ENCODE assay signal across 24 mouse cellular contexts in the genomic region with DNA sequence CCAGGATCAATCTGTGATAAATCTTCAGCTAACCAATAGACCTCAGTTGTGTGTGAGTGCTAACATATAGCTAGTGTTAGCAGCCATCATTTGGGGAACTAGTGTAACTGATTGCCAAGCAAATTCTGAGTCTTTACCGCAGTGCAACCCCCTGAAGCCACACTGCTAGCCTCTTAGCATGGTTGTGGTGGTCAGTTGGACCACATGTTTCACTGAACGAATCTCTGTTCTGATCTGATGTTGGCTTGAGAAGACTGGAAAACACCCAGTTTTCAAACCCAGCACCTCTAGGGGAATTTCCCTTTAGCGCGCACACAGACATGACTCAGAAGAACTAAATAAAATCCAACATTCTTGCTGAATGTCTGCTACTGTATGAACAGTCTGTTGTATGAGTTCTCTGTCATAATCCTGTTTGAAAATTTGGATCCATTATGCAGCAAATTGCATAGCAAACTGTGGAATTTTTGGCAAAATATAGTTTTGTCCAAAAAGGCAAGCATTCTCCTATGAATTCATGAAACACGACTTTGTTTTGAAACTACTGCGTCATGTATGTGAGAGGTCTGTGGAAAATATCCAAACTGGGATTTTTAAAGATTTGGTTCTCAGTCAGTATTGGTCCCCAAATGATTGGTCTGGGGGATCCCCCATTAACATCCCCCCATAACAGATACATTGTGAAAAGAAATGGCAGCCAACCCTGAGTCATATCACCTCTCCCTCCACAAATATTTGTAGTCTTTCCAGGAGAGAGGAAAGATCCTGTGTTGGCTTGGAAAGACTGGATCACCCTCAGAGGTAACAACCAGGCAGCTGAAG. TPM values are rescaled to one million over a fixed set of nuclear protein-coding genes. Genes with fewer than 3 reads are reported as not detected.
"Had no signal": no experiment of that assay in that cellular context is flagged by ENCODE, and none has a peak within 500 bp of the region (broad histone marks: within the 10 kb centered on the region; RNA-seq: fewer than 3 reads in every experiment).

No protein-coding gene starts in this region.

- H3K36me3 ChIP-seq: heart, embryonic 10.5 days; heart, embryonic 12.5 days; hindbrain, embryonic 10.5 days; hindbrain, embryonic 12.5 days; intestine, embryonic 15.5 days; limb, embryonic 10.5 days; limb, embryonic 12.5 days; liver, embryonic 12.5 days had no signal

- H3K4me3 ChIP-seq: heart, embryonic 10.5 days; heart, embryonic 12.5 days; hindbrain, embryonic 10.5 days; hindbrain, embryonic 12.5 days; intestine, embryonic 15.5 days; layer of hippocampus, adult 2 months; left cerebral cortex, adult 2 months; limb, embryonic 10.5 days; limb, embryonic 12.5 days; liver, embryonic 12.5 days had no signal

- H3K27me3 ChIP-seq: heart, embryonic 12.5 days; hindbrain, embryonic 12.5 days; intestine, embryonic 15.5 days; limb, embryonic 12.5 days; liver, embryonic 12.5 days had no signal

- H3K9me3 ChIP-seq: heart, embryonic 10.5 days; heart, embryonic 12.5 days; hindbrain, embryonic 10.5 days; hindbrain, embryonic 12.5 days; intestine, embryonic 15.5 days; limb, embryonic 10.5 days; limb, embryonic 12.5 days; liver, embryonic 12.5 days had no signal

- H3K27ac ChIP-seq: heart, embryonic 10.5 days; hindbrain, embryonic 10.5 days; hindbrain, embryonic 12.5 days; hindbrain, embryonic 14.5 days; intestine, embryonic 15.5 days; layer of hippocampus, adult 2 months; left cerebral cortex, adult 2 months; limb, embryonic 10.5 days; limb, embryonic 12.5 days; liver, embryonic 12.5 days had no signal

- H3K4me1 ChIP-seq: heart, embryonic 10.5 days; heart, embryonic 12.5 days; hindbrain, embryonic 10.5 days; hindbrain, embryonic 12.5 days; intestine, embryonic 15.5 days; limb, embryonic 10.5 days; limb, embryonic 12.5 days; liver, embryonic 12.5 days had no signal

- DNase-seq: gastrocnemius, postnatal 14 days; heart, adult 18-20 months; heart, postnatal 10 days; heart, postnatal 4 days; kidney, adult 18-20 months; kidney, adult 8-10 months; kidney, postnatal 10 days; kidney, postnatal 25 days; kidney, postnatal 4 days; liver had no signal

- H3K9ac ChIP-seq: heart, embryonic 12.5 days; hindbrain, embryonic 12.5 days; hindbrain, embryonic 14.5 days; intestine, embryonic 15.5 days; limb, embryonic 12.5 days; liver, embryonic 12.5 days had no signal

- H3K4me2 ChIP-seq: heart, embryonic 12.5 days; hindbrain, embryonic 12.5 days; hindbrain, embryonic 14.5 days; intestine, embryonic 15.5 days; limb, embryonic 12.5 days; liver, embryonic 12.5 days had no signal

- ATAC-seq: hindbrain, embryonic 16.5 days; inflammation-experienced regulatory T-cells, adult 6 months; intestine, embryonic 15.5 days; intestine, postnatal 0 days; liver, embryonic 12.5 days had no signal

RNA-seq across cellular contexts. Expression of gene Grb14, which starts 27.6 kb away (rescaled TPM):
- polyA plus RNA-seq: inflammation-experienced regulatory T-cells, adult 6 months had no signal
